Mouse (Mus musculus): ENCODE results near the gene Abcf1.

- no peak for TF ChIP-seq POLR2A (IDR thresholded peaks at IDR 0.05; ENCODE audit: borderline replicate concordance, low read depth, low read length)
- TF ChIP-seq CTCF (IDR thresholded peaks at IDR 0.05; ENCODE audit: low read depth, low read length) = no peak
Observed at GRCm38 (mm10) chr17:35909186-35909918, 60.2 kb downstream of the Abcf1 start.

Measured in bone marrow macrophage, adult 2 months (primary cell).